Mouse (Mus musculus) liver, adult 2 months (tissue): ENCODE results near the gene Ldlrad3. TPM values are rescaled to one million over a fixed set of nuclear protein-coding genes. Genes with fewer than 3 reads are reported as not detected.

ENCODE experiments used
- DNase-seq: peaks from one replicate; pipeline ENCODE4 v3.0.0-alpha.2; 2011; ENCODE audit warnings: low read depth, low spot score; ENCODE audit errors: extremely low read depth
- H3K27ac ChIP-seq: fragments of 200-500 bp; replicated peaks from 2 replicates; pipeline ENCODE4 v1.5.1; 2012; ENCODE audit warnings: low read depth, mild to moderate bottlenecking, control low read depth, inconsistent platforms, low read length; ENCODE audit not compliant: insufficient read depth
- H3K27me3 ChIP-seq: fragments of 200-500 bp; 2 replicates; pipeline ENCODE4 v1.6.1; 2012; ENCODE audit warnings: mild to moderate bottlenecking, moderate library complexity, low read length, inconsistent platforms; ENCODE audit not compliant: control insufficient read depth, insufficient read depth
- H3K36me3 ChIP-seq: fragments of 200-500 bp; 2 replicates; pipeline ENCODE4 v1.6.1; 2012; ENCODE audit warnings: low read length, inconsistent platforms; ENCODE audit not compliant: control insufficient read depth, insufficient read depth
- H3K4me1 ChIP-seq: fragments of 200-500 bp; 2 replicates; pipeline ENCODE4 v1.6.1; 2011; ENCODE audit warnings: low read length; ENCODE audit not compliant: control insufficient read depth, insufficient read depth
- H3K4me3 ChIP-seq: fragments of 200-500 bp; 2 replicates; pipeline ENCODE4 v1.5.1; 2011; ENCODE audit warnings: low read depth, mild to moderate bottlenecking, control low read depth, low read length, moderate library complexity; ENCODE audit not compliant: insufficient read depth
- H3K79me2 ChIP-seq: fragments of 200-500 bp; 2 replicates; pipeline ENCODE4 v1.6.1; 2012; ENCODE audit warnings: inconsistent platforms, mild to moderate bottlenecking, low read length, moderate library complexity; ENCODE audit not compliant: control insufficient read depth, insufficient read depth
- H3K9ac ChIP-seq: fragments of 200-500 bp; 2 replicates; pipeline ENCODE4 v1.6.1; 2012; ENCODE audit warnings: low read depth, mild to moderate bottlenecking, control low read depth, inconsistent platforms, low read length
- CTCF ChIP-seq: fragments of 200-500 bp; IDR thresholded peaks from 2 replicates; pipeline ENCODE4 v1.5.1; 2011; ENCODE audit warnings: low read depth, low read length, control low read depth
- POLR2A ChIP-seq: fragments of 200-500 bp; IDR thresholded peaks from 2 replicates; pipeline ENCODE4 v1.6.1; 2011; ENCODE audit warnings: low read length, control low read depth; ENCODE audit not compliant: insufficient read depth; ENCODE audit errors: extremely low read depth
- WGBS: fragments of 180-500 bp; shearing (Covaris S2); methylation state at CpG from one replicate; pipeline ENCODE4 v1.1.7; 2018; 5-methylcytosine and 5-hydroxymethylcytosine counted together
- polyA plus RNA-seq: library from polyadenylated mRNA; depleted of rRNA; stranded (reverse); fragments of >200 nt; gene quantifications from 2 replicates; pipeline ENCODE4 v1.2.3, GENCODE M21; 2012
- total RNA-seq: library from RNA; depleted of rRNA; stranded (reverse); fragments of >200 nt; gene quantifications from 2 replicates; pipeline ENCODE4 v1.2.3, GENCODE M21; 2014

The Ldlrad3 gene
- total and polyA plus RNA-seq, 2 experiments = 2.8 to 4.5 TPM

GRCm38 (mm10) chr2:102145036-102145435 lies 41.1 kb downstream of the Ldlrad3 start:
- peaks cover 6% of the 10 kb centered on the region; the same call in 1 of the 2 replicates for H3K4me1 ChIP-seq
- no peak overlapping the region for H3K9ac ChIP-seq
- H3K79me2 ChIP-seq = peaks cover 4% of the 10 kb centered on the region; the same call in 1 of the 2 replicates
- TF ChIP-seq CTCF = no peak
- no peak for TF ChIP-seq POLR2A
- H3K4me3 ChIP-seq = no peak overlapping the region
- no peak for DNase-seq
- no peak overlapping the region for H3K27ac ChIP-seq
- H3K36me3 ChIP-seq = no peaks in the 10 kb centered on the region
- WGBS = 83% methylated on average over 3 of the region's 3 CpGs
- H3K27me3 ChIP-seq = no peaks in the 10 kb centered on the region

GRCm38 (mm10) chr2:102144311-102144710 lies 41.9 kb downstream of the Ldlrad3 start:
- no peaks in the 10 kb centered on the region for H3K27me3 ChIP-seq
- DNase-seq = no peak
- no peaks in the 10 kb centered on the region for H3K36me3 ChIP-seq
- 87% methylated on average over 1 of the region's 1 CpGs for WGBS
- H3K4me1 ChIP-seq = peaks cover 6% of the 10 kb centered on the region; the same call in 1 of the 2 replicates
- no peak for TF ChIP-seq CTCF
- TF ChIP-seq POLR2A = no peak
- H3K4me3 ChIP-seq = no peak overlapping the region
- no peak overlapping the region for H3K9ac ChIP-seq
- no peak overlapping the region for H3K27ac ChIP-seq
- peaks cover 6% of the 10 kb centered on the region; the same call in 1 of the 2 replicates for H3K79me2 ChIP-seq

- WGBS = 41% methylated on average over 14 of the region's 14 CpGs
- TF ChIP-seq POLR2A (no peak), CTCF (no peak)
- H3K79me2 ChIP-seq = peaks cover 8% of the 10 kb centered on the region; the same call in 1 of the 2 replicates
- H3K4me3 ChIP-seq = no peak overlapping the region
- H3K4me1 ChIP-seq = peaks cover 6% of the 10 kb centered on the region; the same call in 1 of the 2 replicates
- DNase-seq = peak; percentile 66
- no peak overlapping the region for H3K27ac ChIP-seq
- H3K36me3 ChIP-seq = no peaks in the 10 kb centered on the region
- no peak overlapping the region for H3K9ac ChIP-seq
- H3K27me3 ChIP-seq = no peaks in the 10 kb centered on the region
Measured at GRCm38 (mm10) chr2:102142654-102143271, 43.4 kb downstream of the Ldlrad3 start.

DNA sequence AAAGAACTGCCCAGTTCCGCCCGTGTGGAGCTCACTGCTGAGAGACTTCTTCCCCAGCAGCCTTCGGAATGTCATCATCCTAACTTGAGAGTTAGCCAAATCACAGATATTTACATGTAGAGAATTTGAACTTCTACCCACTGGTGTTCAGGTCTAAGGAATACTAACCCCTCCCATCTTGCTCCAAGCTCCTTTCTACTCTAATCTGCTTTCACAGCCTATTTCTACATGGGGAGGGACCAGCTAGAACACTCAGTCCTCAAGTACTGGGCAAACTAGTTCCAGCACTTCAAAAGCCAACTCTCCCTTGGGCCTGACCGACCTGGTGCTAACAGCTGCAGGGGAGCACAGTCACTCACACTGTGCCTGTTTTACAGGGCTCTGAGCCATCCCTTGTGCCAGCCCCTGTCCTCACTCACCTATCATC lies 44.0 kb downstream of the Ldlrad3 start:
- Histone ChIP-seq H3K9ac (no peak overlapping the region), H3K36me3 (no peaks in the 10 kb centered on the region), H3K4me3 (no peak overlapping the region), H3K4me1 (peaks cover 6% of the 10 kb centered on the region; the same call in 1 of the 2 replicates), H3K27me3 (no peaks in the 10 kb centered on the region), H3K79me2 (peaks cover 8% of the 10 kb centered on the region; the same call in 1 of the 2 replicates), H3K27ac (no peak overlapping the region)
- TF ChIP-seq CTCF = no peak
- no peak for TF ChIP-seq POLR2A
- DNase-seq = peak; percentile 51
- 20% methylated on average over 4 of the region's 4 CpGs for WGBS

DNA sequence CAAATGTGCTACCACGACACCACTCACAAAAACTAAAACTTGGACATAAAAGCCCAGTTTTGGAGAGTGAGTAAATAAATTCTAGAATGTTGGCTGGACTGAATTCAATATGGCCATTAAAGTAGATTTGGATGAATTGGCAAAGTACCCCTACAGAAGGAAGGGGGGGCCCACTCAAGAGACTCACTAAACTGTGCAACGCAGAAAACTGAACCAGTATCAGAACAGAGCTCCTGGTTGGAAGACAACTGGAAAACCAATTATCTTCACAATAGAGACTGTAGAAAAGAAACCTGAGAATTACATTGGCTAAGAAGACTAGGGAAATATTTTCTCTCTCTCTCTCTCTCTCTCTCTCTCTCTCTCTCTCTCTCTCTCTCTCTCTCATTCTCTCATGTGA lies 45.0 kb downstream of the Ldlrad3 start:
- H3K27ac ChIP-seq = no peak overlapping the region
- DNase-seq = no peak
- WGBS = 93% methylated on average over 2 of the region's 2 CpGs

DNA sequence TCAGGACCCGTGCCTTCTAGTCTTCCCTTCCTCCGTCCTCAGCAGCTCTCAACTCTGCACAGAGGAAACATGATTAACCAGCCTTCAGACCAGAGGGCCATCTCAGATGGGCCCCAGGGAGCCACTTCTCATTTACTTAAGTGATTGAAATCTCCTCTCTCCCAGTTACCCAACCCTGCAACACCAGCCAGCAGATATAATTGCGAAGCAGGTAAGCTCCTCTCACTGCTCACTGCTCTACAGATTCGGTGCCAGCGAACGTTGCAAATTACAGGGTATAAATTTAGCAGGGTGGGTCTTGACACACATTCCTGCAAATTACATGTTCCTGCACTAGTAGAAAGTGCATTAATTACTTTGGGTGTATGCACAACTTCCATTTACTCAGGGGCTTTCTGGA lies 48.3 kb downstream of the Ldlrad3 start:
- peaks cover 10% of the 10 kb centered on the region for H3K4me1 ChIP-seq
- H3K79me2 ChIP-seq = peaks cover 4% of the 10 kb centered on the region; the same call in 1 of the 2 replicates
- H3K27ac ChIP-seq = no peak overlapping the region
- H3K4me3 ChIP-seq = no peak overlapping the region
- no peak for TF ChIP-seq CTCF
- no peak for TF ChIP-seq POLR2A
- no peaks in the 10 kb centered on the region for H3K27me3 ChIP-seq
- H3K36me3 ChIP-seq = no peaks in the 10 kb centered on the region
- H3K9ac ChIP-seq = no peak overlapping the region
- 80% methylated on average over 6 of the region's 6 CpGs for WGBS
- no peak for DNase-seq

More for the DNA sequence above, 45.0 kb downstream of the Ldlrad3 start:
- peaks cover 6% of the 10 kb centered on the region; the same call in 1 of the 2 replicates for H3K4me1 ChIP-seq
- H3K4me3 ChIP-seq = no peak overlapping the region
- TF ChIP-seq POLR2A = no peak
- no peak for TF ChIP-seq CTCF
- H3K27me3 ChIP-seq = no peaks in the 10 kb centered on the region
- peaks cover 4% of the 10 kb centered on the region; the same call in 1 of the 2 replicates for H3K79me2 ChIP-seq
- H3K36me3 ChIP-seq = no peaks in the 10 kb centered on the region
- H3K9ac ChIP-seq = no peak overlapping the region
